Mouse (Mus musculus): ENCODE data around the gene Pgls. TPM values are rescaled to one million over a fixed set of nuclear protein-coding genes. Genes with fewer than 3 reads are reported as not detected.
A peak's percentile ranks its signal among the peaks of the same experiment; 100 is the strongest.

Gene Pgls
- total and polyA plus RNA-seq, 3 experiments = 39.7 to 360 (median 87.2) TPM

DNA sequence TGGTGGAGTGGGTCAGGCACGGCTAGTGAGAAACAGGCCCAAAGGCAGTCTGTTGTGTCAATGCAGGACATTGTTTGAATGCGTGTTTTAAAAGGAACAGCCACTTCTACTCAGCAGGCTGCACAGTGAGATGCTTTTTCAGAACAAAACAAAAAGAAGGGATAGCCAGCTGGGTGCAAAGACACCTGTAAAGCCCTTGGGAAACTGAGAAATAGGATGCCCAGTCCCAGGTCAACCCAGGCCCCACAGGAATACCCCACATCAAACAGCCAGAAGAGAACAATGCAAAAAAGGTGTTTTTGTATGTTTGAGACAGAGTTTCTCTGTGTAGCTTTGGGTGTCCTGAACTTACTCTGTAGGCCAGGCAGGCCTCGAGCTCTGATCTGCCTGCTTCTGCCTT lies 3.2 kb upstream of the Pgls start:
- no peak overlapping the region for H3K4me3 ChIP-seq (ENCODE audit: low read depth, low read length)
- peaks cover 6% of the 10 kb centered on the region for H3K27me3 ChIP-seq (ENCODE audit: insufficient read depth, low read length)
- DNase-seq (ENCODE audit: low spot score) (no peak), ATAC-seq (ENCODE audit: extremely low read depth, insufficient number of reproducible peaks, low FRiP score, poor library complexity, severe bottlenecking) (no peak)
- no peak for TF ChIP-seq GATA1 (IDR thresholded peaks at IDR 0.05; ENCODE audit: borderline replicate concordance, low read length)
- no peak for TF ChIP-seq GATA2 (IDR thresholded peaks at IDR 0.05; ENCODE audit: borderline replicate concordance, low read depth, low read length)
- TF ChIP-seq CTCF (IDR thresholded peaks at IDR 0.05; ENCODE audit: low read depth, low read length) = no peak
- TF ChIP-seq POLR2AphosphoS5 (IDR thresholded peaks at IDR 0.05; ENCODE audit: insufficient replicate concordance, low read depth, low read length) = no peak
- no peak for TF ChIP-seq TAL1 (conservative IDR thresholded peaks at IDR 0.05; ENCODE audit: low read depth, low read length)
- H3K4me1 ChIP-seq (ENCODE audit: insufficient read depth, low read depth, low read length) = peaks cover 35% of the 10 kb centered on the region
- H3K9me3 ChIP-seq (replicated peaks) = no peaks in the 10 kb centered on the region
- H3K36me3 ChIP-seq (replicated peaks) = peaks cover 36% of the 10 kb centered on the region

- Histone ChIP-seq H3K36me3 (replicated peaks) (peaks cover 58% of the 10 kb centered on the region), H3K9me3 (replicated peaks) (no peaks in the 10 kb centered on the region), H3K4me1 (ENCODE audit: insufficient read depth, low read depth, low read length) (peaks cover 56% of the 10 kb centered on the region), H3K4me3 (ENCODE audit: low read depth, low read length) (peak overlapping the region; percentile 94), H3K27me3 (ENCODE audit: insufficient read depth, low read length) (no peaks in the 10 kb centered on the region)
- DNase-seq (ENCODE audit: low spot score) (no peak), ATAC-seq (ENCODE audit: extremely low read depth, insufficient number of reproducible peaks, low FRiP score, poor library complexity, severe bottlenecking) (no peak)
- TF ChIP-seq CTCF (IDR thresholded peaks at IDR 0.05; ENCODE audit: low read depth, low read length) (no peak), POLR2AphosphoS5 (IDR thresholded peaks at IDR 0.05; ENCODE audit: insufficient replicate concordance, low read depth, low read length) (no peak), GATA2 (IDR thresholded peaks at IDR 0.05; ENCODE audit: borderline replicate concordance, low read depth, low read length) (no peak), GATA1 (IDR thresholded peaks at IDR 0.05; ENCODE audit: borderline replicate concordance, low read length) (no peak), TAL1 (conservative IDR thresholded peaks at IDR 0.05; ENCODE audit: low read depth, low read length) (no peak)
Measured at GRCm38 (mm10) chr8:71591017-71591416, 959 bp upstream of the Pgls start.

GRCm38 (mm10) chr8:71592374-71593170 lies 596 bp downstream of the Pgls start:
- no peak for ATAC-seq (ENCODE audit: extremely low read depth, insufficient number of reproducible peaks, low FRiP score, poor library complexity, severe bottlenecking)
- H3K9me3 ChIP-seq (replicated peaks) = no peaks in the 10 kb centered on the region
- TF ChIP-seq GATA2 (IDR thresholded peaks at IDR 0.05; ENCODE audit: borderline replicate concordance, low read depth, low read length) = no peak
- TF ChIP-seq CTCF (IDR thresholded peaks at IDR 0.05; ENCODE audit: low read depth, low read length) = no peak
- TF ChIP-seq POLR2AphosphoS5 (IDR thresholded peaks at IDR 0.05; ENCODE audit: insufficient replicate concordance, low read depth, low read length) = no peak
- no peak for TF ChIP-seq GATA1 (IDR thresholded peaks at IDR 0.05; ENCODE audit: borderline replicate concordance, low read length)
- no peak for TF ChIP-seq TAL1 (conservative IDR thresholded peaks at IDR 0.05; ENCODE audit: low read depth, low read length)
- H3K4me3 ChIP-seq (ENCODE audit: low read depth, low read length) = peak overlapping the region; percentile 94
- no peaks in the 10 kb centered on the region for H3K27me3 ChIP-seq (ENCODE audit: insufficient read depth, low read length)
- peaks cover 72% of the 10 kb centered on the region for H3K4me1 ChIP-seq (ENCODE audit: insufficient read depth, low read depth, low read length)
- peak; percentile 76 for DNase-seq (ENCODE audit: low spot score)
- H3K36me3 ChIP-seq (replicated peaks) = peaks cover 71% of the 10 kb centered on the region

- TF ChIP-seq TAL1 (conservative IDR thresholded peaks at IDR 0.05; ENCODE audit: low read depth, low read length) (no peak), GATA2 (IDR thresholded peaks at IDR 0.05; ENCODE audit: borderline replicate concordance, low read depth, low read length) (no peak), GATA1 (IDR thresholded peaks at IDR 0.05; ENCODE audit: borderline replicate concordance, low read length) (no peak), CTCF (IDR thresholded peaks at IDR 0.05; ENCODE audit: low read depth, low read length) (no peak), POLR2AphosphoS5 (IDR thresholded peaks at IDR 0.05; ENCODE audit: insufficient replicate concordance, low read depth, low read length) (no peak)
- Histone ChIP-seq H3K36me3 (replicated peaks) (peaks cover 75% of the 10 kb centered on the region), H3K9me3 (replicated peaks) (no peaks in the 10 kb centered on the region), H3K27me3 (ENCODE audit: insufficient read depth, low read length) (no peaks in the 10 kb centered on the region), H3K4me3 (ENCODE audit: low read depth, low read length) (peak overlapping the region; percentile 94; the same call in 1 of the 2 replicates), H3K4me1 (ENCODE audit: insufficient read depth, low read depth, low read length) (peaks cover 73% of the 10 kb centered on the region)
- DNase-seq (ENCODE audit: low spot score) (no peak), ATAC-seq (ENCODE audit: extremely low read depth, insufficient number of reproducible peaks, low FRiP score, poor library complexity, severe bottlenecking) (no peak)
Measured at GRCm38 (mm10) chr8:71593556-71594323, 1.8 kb downstream of the Pgls start.

GRCm38 (mm10) chr8:71594324-71594722 lies 2.3 kb downstream of the Pgls start:
- TF ChIP-seq POLR2AphosphoS5 (IDR thresholded peaks at IDR 0.05; ENCODE audit: insufficient replicate concordance, low read depth, low read length) (no peak), GATA2 (IDR thresholded peaks at IDR 0.05; ENCODE audit: borderline replicate concordance, low read depth, low read length) (no peak), TAL1 (conservative IDR thresholded peaks at IDR 0.05; ENCODE audit: low read depth, low read length) (no peak), GATA1 (IDR thresholded peaks at IDR 0.05; ENCODE audit: borderline replicate concordance, low read length) (no peak), CTCF (IDR thresholded peaks at IDR 0.05; ENCODE audit: low read depth, low read length) (no peak)
- Histone ChIP-seq H3K27me3 (ENCODE audit: insufficient read depth, low read length) (no peaks in the 10 kb centered on the region), H3K9me3 (replicated peaks) (no peaks in the 10 kb centered on the region), H3K36me3 (replicated peaks) (peaks cover 79% of the 10 kb centered on the region), H3K4me1 (ENCODE audit: insufficient read depth, low read depth, low read length) (peaks cover 73% of the 10 kb centered on the region), H3K4me3 (ENCODE audit: low read depth, low read length) (peak overlapping the region; percentile 94; the same call in 1 of the 2 replicates)
- ATAC-seq (ENCODE audit: extremely low read depth, insufficient number of reproducible peaks, low FRiP score, poor library complexity, severe bottlenecking) (no peak), DNase-seq (ENCODE audit: low spot score) (no peak)

DNA sequence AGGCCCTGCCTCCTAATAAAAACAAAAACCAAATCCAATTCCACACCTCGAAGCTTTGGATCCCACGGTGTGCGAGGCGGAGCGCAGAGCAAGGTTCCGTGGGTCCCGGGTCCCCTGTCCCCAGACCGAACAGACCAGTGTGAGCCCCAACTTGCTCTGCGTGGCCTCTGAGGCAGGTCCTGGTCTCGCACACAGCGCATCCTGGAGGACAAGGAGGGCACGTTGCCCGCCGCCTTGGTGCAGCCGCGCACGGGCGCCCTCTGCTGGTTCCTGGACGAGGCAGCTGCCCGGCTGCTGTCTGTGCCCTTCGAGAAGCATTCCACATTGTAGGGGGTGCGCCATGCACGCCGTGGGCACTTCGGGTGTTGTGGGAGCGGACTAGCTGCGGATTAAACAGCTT lies 3.9 kb downstream of the Pgls start:
- peak overlapping the region; percentile 50; the same call in 1 of the 2 replicates for H3K4me3 ChIP-seq (ENCODE audit: low read depth, low read length)
- peaks cover 83% of the 10 kb centered on the region for H3K36me3 ChIP-seq (replicated peaks)
- no peaks in the 10 kb centered on the region for H3K9me3 ChIP-seq (replicated peaks)
- ATAC-seq (ENCODE audit: extremely low read depth, insufficient number of reproducible peaks, low FRiP score, poor library complexity, severe bottlenecking) (no peak), DNase-seq (ENCODE audit: low spot score) (peak; percentile 77)
- peak; percentile 95 for TF ChIP-seq CTCF (IDR thresholded peaks at IDR 0.05; ENCODE audit: low read depth, low read length)
- no peak for TF ChIP-seq GATA1 (IDR thresholded peaks at IDR 0.05; ENCODE audit: borderline replicate concordance, low read length)
- no peak for TF ChIP-seq POLR2AphosphoS5 (IDR thresholded peaks at IDR 0.05; ENCODE audit: insufficient replicate concordance, low read depth, low read length)
- TF ChIP-seq TAL1 (conservative IDR thresholded peaks at IDR 0.05; ENCODE audit: low read depth, low read length) = no peak
- H3K27me3 ChIP-seq (ENCODE audit: insufficient read depth, low read length) = no peaks in the 10 kb centered on the region
- H3K4me1 ChIP-seq (ENCODE audit: insufficient read depth, low read depth, low read length) = peaks cover 60% of the 10 kb centered on the region
